Mouse (Mus musculus) lung, postnatal 0 days (tissue): ENCODE data around the gene Kcnj8.

ENCODE experiments used
- CTCF ChIP-seq: IDR thresholded peaks from 2 replicates; pipeline ENCODE4 v1.5.1; 2016; ENCODE audit warnings: antibody characterized with exemption, mild to moderate bottlenecking
- EP300 ChIP-seq: IDR thresholded peaks from 2 replicates; pipeline ENCODE4 v1.6.1; 2016; ENCODE audit warnings: antibody characterized with exemption, mild to moderate bottlenecking, control low read depth

GRCm38 (mm10) chr6:142555988-142556387 lies 15.4 kb downstream of the Kcnj8 start:
- TF ChIP-seq CTCF = no peak
- TF ChIP-seq EP300 = no peak
